Mouse (Mus musculus): ENCODE results near the gene Slc25a35. TPM values are rescaled to one million over a fixed set of nuclear protein-coding genes. Genes with fewer than 3 reads are reported as not detected.
"Not testable (repeated sequence)": the region's sequence is repeated elsewhere in the genome, so short reads cannot be mapped to it uniquely, and the experiment has no call there.

The Slc25a35 gene
- polyA plus RNA-seq (2012; rRNA removed), result 34.0 and 40.4 TPM in 2 replicates

GRCm38 (mm10) chr11:68967337-68968282, at the start of gene Slc25a35:
Gene Slc25a35, plus strand, starts transcription at chr11:68968131.
- peak; percentile 94 for DNase-seq
- under 1% methylated on average over 50 of the region's 50 CpGs for WGBS
- peak within 1 kb of the TSS; percentile 66 for H3K4me3 ChIP-seq (replicated peaks; ENCODE audit: extremely low read depth, low read depth, low read length)

DNA sequence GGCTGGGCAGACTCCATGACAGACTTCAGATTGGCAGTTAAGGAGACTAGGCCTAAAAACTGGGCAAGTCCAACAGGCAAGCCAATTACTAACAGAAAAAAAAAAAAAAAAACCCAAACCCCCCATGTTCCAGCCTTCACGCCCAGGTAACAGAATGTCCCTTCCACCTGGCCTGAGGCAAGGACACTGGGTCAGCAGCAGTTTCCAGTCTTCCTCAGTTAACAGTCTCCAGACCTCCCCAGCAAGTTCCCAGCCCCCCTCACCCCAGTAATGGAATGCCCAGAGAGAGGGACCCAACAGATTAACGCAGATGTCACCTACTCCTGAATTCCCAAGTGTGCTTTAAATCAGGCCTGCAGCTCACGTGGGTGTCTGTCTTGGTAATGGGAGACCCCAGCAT, 44.7 kb upstream of the Slc25a35 start:
- Histone ChIP-seq H3K4me3 (replicated peaks; ENCODE audit: extremely low read depth, low read depth, low read length) (no peak overlapping the region), H3K4me1 (ENCODE audit: control insufficient read depth, insufficient read depth, low read length) (no peaks in the 10 kb centered on the region)
- TF ChIP-seq CTCF (IDR thresholded peaks at IDR 0.05; ENCODE audit: insufficient read depth, low read length), result no peak
- no peak for TF ChIP-seq POLR2A (IDR thresholded peaks at IDR 0.05; ENCODE audit: borderline replicate concordance, extremely low read depth, low read depth, low read length)
- 87% methylated on average over 3 of the region's 3 CpGs for WGBS
- DNase-seq, result no peak

More at GRCm38 (mm10) chr11:68967337-68968282, at the start of gene Slc25a35:
- peaks cover 14% of the 10 kb centered on the region for H3K4me1 ChIP-seq (ENCODE audit: control insufficient read depth, insufficient read depth, low read length)
- TF ChIP-seq CTCF (IDR thresholded peaks at IDR 0.05; ENCODE audit: insufficient read depth, low read length) (no peak), POLR2A (IDR thresholded peaks at IDR 0.05; ENCODE audit: borderline replicate concordance, extremely low read depth, low read depth, low read length) (peak; percentile 43; the same call in 1 of the 2 replicates)

DNA sequence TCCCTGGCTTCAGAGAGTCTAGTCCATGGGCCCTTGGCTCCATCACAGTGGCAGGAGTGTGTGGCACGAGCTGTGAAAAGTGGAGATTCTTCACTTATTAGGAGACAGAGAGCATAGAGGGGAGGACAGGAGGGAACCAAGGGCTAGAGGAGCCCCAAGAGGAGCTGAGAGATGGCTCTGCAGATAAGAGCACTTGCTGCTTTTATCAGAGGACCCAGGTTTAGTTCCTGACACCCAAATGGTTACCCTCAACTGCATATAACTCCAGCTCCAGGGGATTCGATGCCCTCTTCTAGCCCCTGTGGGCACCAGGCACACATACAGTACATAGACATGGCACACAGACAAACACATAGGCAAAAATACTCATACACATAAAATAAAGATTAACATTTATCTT, 43.2 kb upstream of the Slc25a35 start:
- 92% methylated on average over 2 of the region's 2 CpGs for whole genome bisulfite sequencing
- H3K4me3 ChIP-seq (replicated peaks; ENCODE audit: extremely low read depth, low read depth, low read length), result no peak overlapping the region
- no peak for DNase-seq
- H3K4me1 ChIP-seq (ENCODE audit: control insufficient read depth, insufficient read depth, low read length), result no peaks in the 10 kb centered on the region
- TF ChIP-seq POLR2A (IDR thresholded peaks at IDR 0.05; ENCODE audit: borderline replicate concordance, extremely low read depth, low read depth, low read length) (no peak), CTCF (IDR thresholded peaks at IDR 0.05; ENCODE audit: insufficient read depth, low read length) (no peak)

GRCm38 (mm10) chr11:68926981-68927380, 41.0 kb upstream of the Slc25a35 start, which contains the start of gene Odf4:
Gene Odf4, minus strand, starts transcription at chr11:68927081.
- no peak for TF ChIP-seq POLR2A (IDR thresholded peaks at IDR 0.05; ENCODE audit: borderline replicate concordance, extremely low read depth, low read depth, low read length)
- no peak for TF ChIP-seq CTCF (IDR thresholded peaks at IDR 0.05; ENCODE audit: insufficient read depth, low read length)
- Histone ChIP-seq H3K4me1 (ENCODE audit: control insufficient read depth, insufficient read depth, low read length) (no peaks in the 10 kb centered on the region), H3K4me3 (replicated peaks; ENCODE audit: extremely low read depth, low read depth, low read length) (no peak within 1 kb of the TSS)
- no peak for DNase-seq
- WGBS, result 91% methylated on average over 3 of the region's 3 CpGs

DNA sequence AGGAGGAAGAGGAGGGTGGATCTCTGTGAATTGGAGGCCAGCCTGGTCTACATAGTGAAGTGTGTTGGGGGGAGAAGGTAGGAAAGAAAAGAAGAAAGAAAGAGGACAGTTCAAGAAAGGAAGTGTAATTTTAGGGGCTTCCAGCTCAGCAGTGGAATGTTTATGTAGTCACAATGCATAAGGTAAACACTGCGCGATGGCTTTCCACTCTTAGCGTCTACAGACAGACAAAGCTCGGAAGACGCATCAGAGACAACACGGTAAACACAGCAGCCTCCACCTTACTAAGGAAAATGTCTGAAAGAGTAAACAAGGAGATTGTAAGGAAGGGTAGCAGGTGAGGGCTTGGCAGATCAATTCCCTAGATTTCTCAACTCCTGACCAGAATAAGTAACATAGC, 38.0 kb upstream of the Slc25a35 start:
- Histone ChIP-seq H3K4me3 (replicated peaks; ENCODE audit: extremely low read depth, low read depth, low read length) (no peak overlapping the region), H3K4me1 (ENCODE audit: control insufficient read depth, insufficient read depth, low read length) (no peaks in the 10 kb centered on the region)
- 33% methylated on average over 6 of the region's 6 CpGs for WGBS
- TF ChIP-seq CTCF (IDR thresholded peaks at IDR 0.05; ENCODE audit: insufficient read depth, low read length) (no peak), POLR2A (IDR thresholded peaks at IDR 0.05; ENCODE audit: borderline replicate concordance, extremely low read depth, low read depth, low read length) (no peak)
- no peak for DNase-seq

DNA sequence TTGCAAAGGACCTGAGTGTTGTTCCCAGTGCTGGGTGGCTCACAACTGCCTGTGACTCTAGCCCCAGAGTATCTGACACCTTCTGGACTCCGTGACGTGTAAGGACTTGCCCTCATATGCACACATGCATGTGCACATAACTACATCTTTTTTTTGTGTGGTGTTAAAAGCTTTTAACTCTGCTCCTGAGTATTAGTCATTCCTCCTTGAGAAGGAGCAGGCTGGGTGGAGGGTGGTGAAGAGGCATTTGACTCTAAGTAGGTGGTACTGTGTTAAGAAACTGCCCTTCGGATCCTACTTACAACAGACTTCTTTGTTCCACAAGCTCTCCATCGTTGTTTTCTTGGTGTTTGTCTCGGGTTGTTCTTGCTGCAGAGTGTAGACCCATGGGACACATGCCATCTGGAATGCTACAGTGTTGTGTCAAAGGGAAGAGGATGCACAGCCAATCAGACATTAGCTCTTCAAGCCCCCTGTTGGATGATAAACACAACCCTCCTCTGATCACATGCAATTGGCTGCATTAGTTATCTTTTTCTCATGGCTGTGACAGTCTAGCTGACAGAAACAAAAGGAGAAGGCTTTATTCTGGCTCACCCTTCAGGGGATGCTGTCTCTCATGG, 33.9 kb upstream of the Slc25a35 start:
- 53% methylated on average over 5 of the region's 5 CpGs for WGBS
- H3K4me3 ChIP-seq (replicated peaks; ENCODE audit: extremely low read depth, low read depth, low read length), result no peak overlapping the region
- no peaks in the 10 kb centered on the region for H3K4me1 ChIP-seq (ENCODE audit: control insufficient read depth, insufficient read depth, low read length)
- no peak for DNase-seq
- TF ChIP-seq POLR2A (IDR thresholded peaks at IDR 0.05; ENCODE audit: borderline replicate concordance, extremely low read depth, low read depth, low read length) (no peak), CTCF (IDR thresholded peaks at IDR 0.05; ENCODE audit: insufficient read depth, low read length) (no peak)

DNA sequence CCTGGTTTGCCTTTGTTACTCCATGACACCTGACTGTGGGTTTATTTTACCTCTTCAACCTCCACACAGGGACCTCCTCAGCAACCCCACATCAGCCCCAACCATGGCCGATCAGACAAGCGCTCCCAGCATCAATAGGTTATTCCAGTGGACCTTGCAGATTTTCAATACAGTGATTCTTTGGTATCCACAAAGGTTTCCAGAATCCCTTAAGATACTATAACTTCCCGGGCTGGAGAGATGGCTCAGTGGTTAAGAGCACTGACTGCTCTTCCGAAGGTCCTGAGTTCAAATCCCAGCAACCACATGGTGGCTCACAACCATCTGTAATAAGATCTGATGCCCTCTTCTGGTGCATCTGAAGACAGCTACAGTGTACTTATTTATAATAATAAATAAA, 31.0 kb upstream of the Slc25a35 start:
- WGBS, result 88% methylated on average over 4 of the region's 4 CpGs
- H3K4me3 ChIP-seq (replicated peaks; ENCODE audit: extremely low read depth, low read depth, low read length); H3K4me1 ChIP-seq (ENCODE audit: control insufficient read depth, insufficient read depth, low read length); DNase-seq: not testable (repeated sequence)

- WGBS, result 2% methylated on average over 16 of the region's 16 CpGs
- H3K4me3 ChIP-seq (replicated peaks; ENCODE audit: extremely low read depth, low read depth, low read length), result peak overlapping the region; percentile 48
- peaks cover 2% of the 10 kb centered on the region; the same call in 1 of the 2 replicates for H3K4me1 ChIP-seq (ENCODE audit: control insufficient read depth, insufficient read depth, low read length)
- peak; percentile 81 for DNase-seq
- TF ChIP-seq POLR2A (IDR thresholded peaks at IDR 0.05; ENCODE audit: borderline replicate concordance, extremely low read depth, low read depth, low read length), result peak; percentile 65; the same call in 1 of the 2 replicates
- TF ChIP-seq CTCF (IDR thresholded peaks at IDR 0.05; ENCODE audit: insufficient read depth, low read length), result no peak
These were observed 28.3 kb upstream of the Slc25a35 start for GRCm38 (mm10) chr11:68939451-68940304.

GRCm38 (mm10) chr11:68940516-68940915, 27.4 kb upstream of the Slc25a35 start:
- DNase-seq, result no peak
- no peak for TF ChIP-seq POLR2A (IDR thresholded peaks at IDR 0.05; ENCODE audit: borderline replicate concordance, extremely low read depth, low read depth, low read length)
- no peak for TF ChIP-seq CTCF (IDR thresholded peaks at IDR 0.05; ENCODE audit: insufficient read depth, low read length)
- 43% methylated on average over 4 of the region's 4 CpGs for WGBS
- H3K4me1 ChIP-seq (ENCODE audit: control insufficient read depth, insufficient read depth, low read length), result peaks cover 2% of the 10 kb centered on the region; the same call in 1 of the 2 replicates
- no peak overlapping the region for H3K4me3 ChIP-seq (replicated peaks; ENCODE audit: extremely low read depth, low read depth, low read length)

Measured in lung, adult 2 months (tissue).